Mouse (Mus musculus): ENCODE measurements around the gene Micu1.

- TF ChIP-seq POLR2A (IDR thresholded peaks at IDR 0.05; ENCODE audit: borderline replicate concordance, insufficient read depth, low read length): no peak
- no peak for TF ChIP-seq CTCF (IDR thresholded peaks at IDR 0.05; ENCODE audit: borderline replicate concordance, insufficient read depth, low read depth, low read length)
Observed at GRCm38 (mm10) chr10:59793454-59793853, 91.2 kb downstream of the Micu1 start.

All from cerebellum, adult 2 months (tissue).